Mouse (Mus musculus) testis, adult 2 months (tissue): ENCODE results near the gene Pacsin1. TPM values are rescaled to one million over a fixed set of nuclear protein-coding genes. Genes with fewer than 3 reads are reported as not detected.

ENCODE experiments used
- H3K27ac ChIP-seq: fragments of 200-500 bp; 2 replicates; pipeline ENCODE4 v1.5.1; 2012; ENCODE audit warnings: low read depth, low read length; ENCODE audit not compliant: control insufficient read depth, insufficient read depth
- H3K27me3 ChIP-seq: fragments of 200-500 bp; 2 replicates; pipeline ENCODE4 v1.6.1; 2012; ENCODE audit warnings: mild to moderate bottlenecking, low read length, moderate library complexity; ENCODE audit not compliant: control insufficient read depth, insufficient read depth
- H3K36me3 ChIP-seq: fragments of 200-500 bp; 2 replicates; pipeline ENCODE4 v1.6.1; 2012; ENCODE audit warnings: mild to moderate bottlenecking, low read length; ENCODE audit not compliant: control insufficient read depth, insufficient read depth
- H3K4me1 ChIP-seq: fragments of 200-500 bp; 2 replicates; pipeline ENCODE4 v1.6.1; 2012; ENCODE audit warnings: low read length; ENCODE audit not compliant: control insufficient read depth, insufficient read depth
- H3K4me3 ChIP-seq: fragments of 200-500 bp; 2 replicates; pipeline ENCODE4 v1.5.1; 2012; ENCODE audit warnings: low read depth, mild to moderate bottlenecking, low read length, moderate library complexity, mixed read lengths; ENCODE audit not compliant: control insufficient read depth
- CTCF ChIP-seq: fragments of 200-500 bp; IDR thresholded peaks from 2 replicates; pipeline ENCODE4 v1.5.1; 2012; ENCODE audit warnings: low read depth, mild to moderate bottlenecking, inconsistent platforms, low read length, moderate library complexity; ENCODE audit not compliant: control insufficient read depth, insufficient read depth, insufficient replicate concordance
- POLR2A ChIP-seq: fragments of 200-500 bp; IDR thresholded peaks from 2 replicates; pipeline ENCODE4 v1.6.1; 2012; ENCODE audit warnings: low read depth, mild to moderate bottlenecking, inconsistent platforms, low read length, moderate library complexity; ENCODE audit not compliant: control insufficient read depth
- polyA plus RNA-seq: library from polyadenylated mRNA; depleted of rRNA; stranded (reverse); fragments of >200 nt; gene quantifications from 2 replicates; pipeline ENCODE4 v1.2.3, GENCODE M21; 2012

Gene Pacsin1
- polyA plus RNA-seq, 1 experiment: 9.6 TPM

GRCm38 (mm10) chr17:27658767-27659166, 3.5 kb downstream of the Pacsin1 start:
- TF ChIP-seq POLR2A: no peak
- H3K4me3 ChIP-seq: no peak overlapping the region
- peaks cover 13% of the 10 kb centered on the region for H3K4me1 ChIP-seq
- H3K27me3 ChIP-seq: no peaks in the 10 kb centered on the region
- no peaks in the 10 kb centered on the region for H3K36me3 ChIP-seq
- H3K27ac ChIP-seq: no peak overlapping the region

- Histone ChIP-seq H3K4me3 (peak overlapping the region; percentile 8), H3K27ac (no peak overlapping the region), H3K4me1 (no peaks in the 10 kb centered on the region), H3K27me3 (no peaks in the 10 kb centered on the region), H3K36me3 (no peaks in the 10 kb centered on the region)
- TF ChIP-seq CTCF (peak; percentile 56; the same call in 1 of the 2 replicates), POLR2A (no peak)
These were observed 16.4 kb downstream of the Pacsin1 start for GRCm38 (mm10) chr17:27671720-27672119.

- TF ChIP-seq POLR2A (no peak), CTCF (no peak)
- H3K27ac ChIP-seq: no peak overlapping the region
- H3K4me3 ChIP-seq: no peak overlapping the region
- no peaks in the 10 kb centered on the region for H3K27me3 ChIP-seq
- H3K36me3 ChIP-seq: no peaks in the 10 kb centered on the region
- no peaks in the 10 kb centered on the region for H3K4me1 ChIP-seq
These were observed 18.6 kb downstream of the Pacsin1 start for GRCm38 (mm10) chr17:27673945-27674344.

DNA sequence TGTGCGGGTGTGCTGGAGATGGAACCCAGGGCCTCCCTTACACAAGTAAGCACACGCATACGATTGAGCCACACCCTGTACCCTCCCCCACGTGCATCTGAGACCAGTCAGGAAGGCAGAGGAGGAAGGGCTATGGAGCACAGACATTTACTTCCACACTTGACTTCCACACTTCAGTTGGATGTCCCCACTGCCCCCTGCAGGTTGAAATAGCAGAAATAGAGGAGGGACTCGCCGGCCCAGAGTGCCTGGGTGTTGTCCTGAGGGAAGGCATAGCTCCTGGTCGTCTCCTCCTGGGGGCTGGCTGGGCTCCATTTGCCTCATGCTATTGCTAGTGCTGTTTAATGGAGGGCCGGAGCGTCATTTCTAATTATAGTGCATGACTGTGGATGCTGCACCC, 20.1 kb downstream of the Pacsin1 start:
- H3K4me1 ChIP-seq: no peaks in the 10 kb centered on the region
- H3K36me3 ChIP-seq: no peaks in the 10 kb centered on the region
- no peak overlapping the region for H3K27ac ChIP-seq
- no peak overlapping the region for H3K4me3 ChIP-seq
- H3K27me3 ChIP-seq: no peaks in the 10 kb centered on the region
- no peak for TF ChIP-seq CTCF
- no peak for TF ChIP-seq POLR2A

- TF ChIP-seq POLR2A (no peak), CTCF (no peak)
- no peaks in the 10 kb centered on the region for H3K4me1 ChIP-seq
These were observed 21.0 kb downstream of the Pacsin1 start for GRCm38 (mm10) chr17:27676270-27676669.

GRCm38 (mm10) chr17:27677756-27678155, 22.4 kb downstream of the Pacsin1 start:
- no peaks in the 10 kb centered on the region for H3K27me3 ChIP-seq
- H3K27ac ChIP-seq: no peak overlapping the region
- no peak for TF ChIP-seq POLR2A
- no peak for TF ChIP-seq CTCF

More at GRCm38 (mm10) chr17:27676270-27676669, 21.0 kb downstream of the Pacsin1 start:
- Histone ChIP-seq H3K36me3 (no peaks in the 10 kb centered on the region), H3K27me3 (no peaks in the 10 kb centered on the region), H3K4me3 (no peak overlapping the region), H3K27ac (no peak overlapping the region)

GRCm38 (mm10) chr17:27678924-27679813, 23.9 kb downstream of the Pacsin1 start:
- Histone ChIP-seq H3K27ac (no peak overlapping the region), H3K4me3 (no peak overlapping the region), H3K36me3 (no peaks in the 10 kb centered on the region), H3K27me3 (no peaks in the 10 kb centered on the region), H3K4me1 (no peaks in the 10 kb centered on the region)
- TF ChIP-seq POLR2A (no peak), CTCF (no peak)

More at GRCm38 (mm10) chr17:27677756-27678155, 22.4 kb downstream of the Pacsin1 start:
- Histone ChIP-seq H3K36me3 (no peaks in the 10 kb centered on the region), H3K4me1 (no peaks in the 10 kb centered on the region), H3K4me3 (no peak overlapping the region)

DNA sequence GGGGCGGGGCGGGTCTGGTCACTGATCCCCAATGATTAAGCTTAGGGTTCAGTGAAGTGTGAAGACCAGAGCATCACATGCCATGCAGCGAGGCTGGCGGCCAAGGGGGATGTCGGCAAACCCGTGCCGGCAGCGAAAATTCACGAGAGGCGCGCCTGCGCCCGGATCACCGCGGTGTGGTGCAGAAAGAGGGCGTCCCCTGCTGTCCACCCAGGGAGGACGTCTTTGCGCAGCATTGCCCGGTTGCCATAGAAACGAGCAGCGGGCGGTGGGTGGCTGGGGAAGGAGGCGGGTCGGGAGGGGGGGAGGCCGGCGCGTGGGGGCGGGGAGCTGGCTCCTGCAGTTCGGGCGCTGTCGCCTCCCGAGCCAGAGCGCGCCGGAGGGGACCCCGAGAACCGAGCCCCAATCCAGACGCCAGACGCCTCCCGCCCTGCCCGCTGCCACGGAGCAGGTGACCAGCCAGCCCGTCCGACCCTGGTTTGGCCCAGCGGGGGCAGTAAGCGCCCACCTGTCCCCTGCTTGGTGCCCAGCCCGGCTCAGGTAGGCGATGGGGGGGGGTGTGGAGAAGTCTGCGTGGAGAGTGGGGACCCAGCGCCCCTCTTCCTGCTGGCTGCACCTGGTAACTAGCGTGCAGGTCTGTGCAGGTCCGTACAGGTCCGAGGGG, 29.7 kb downstream of the Pacsin1 start:
- Histone ChIP-seq H3K27me3 (peaks cover 2% of the 10 kb centered on the region; the same call in 1 of the 2 replicates), H3K36me3 (no peaks in the 10 kb centered on the region), H3K4me1 (peaks cover 10% of the 10 kb centered on the region), H3K27ac (no peak overlapping the region), H3K4me3 (peak overlapping the region; percentile 38; the same call in 1 of the 2 replicates)
- TF ChIP-seq CTCF: peak; percentile 15; the same call in 1 of the 2 replicates
- no peak for TF ChIP-seq POLR2A
